Mouse (Mus musculus): ENCODE measurements around the gene St8sia1.

DNA sequence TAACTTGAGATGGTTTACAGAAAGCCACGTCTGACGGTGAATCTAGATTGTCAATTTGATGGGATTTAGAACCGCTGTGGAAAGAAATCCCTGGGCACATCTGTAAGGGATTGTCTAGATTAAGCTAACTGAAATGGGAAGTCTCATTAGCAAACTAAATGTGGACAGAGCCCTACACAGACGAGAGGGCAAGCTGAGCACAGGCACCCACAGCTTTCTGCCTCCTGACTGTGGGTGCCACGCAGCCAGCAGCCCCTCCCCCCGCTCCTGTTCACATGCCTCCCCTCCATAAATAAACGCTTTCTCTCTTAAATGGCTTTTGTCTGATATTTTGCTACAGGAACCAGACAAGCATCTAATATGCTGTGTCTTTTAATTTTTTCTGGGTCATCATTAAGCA is 27.8 kb upstream of the St8sia1 start:
- no peak for TF ChIP-seq CTCF (IDR thresholded peaks at IDR 0.05; ENCODE audit: insufficient read depth, low read depth, low read length)
- no peak for TF ChIP-seq POLR2A (IDR thresholded peaks at IDR 0.05; ENCODE audit: insufficient read depth, low read depth, low read length)

Measured in olfactory bulb, adult 2 months (tissue).